Mouse (Mus musculus): ENCODE results near the gene Lin7b. TPM values are rescaled to one million over a fixed set of nuclear protein-coding genes. Genes with fewer than 3 reads are reported as not detected.
A peak's percentile ranks its signal among the peaks of the same experiment; 100 is the strongest.
"Not testable (repeated sequence)": the region's sequence is repeated elsewhere in the genome, so short reads cannot be mapped to it uniquely, and the experiment has no call there.

Gene Lin7b
- polyA plus RNA-seq, 1 experiment from 2014 or later = 1.9 TPM

DNA sequence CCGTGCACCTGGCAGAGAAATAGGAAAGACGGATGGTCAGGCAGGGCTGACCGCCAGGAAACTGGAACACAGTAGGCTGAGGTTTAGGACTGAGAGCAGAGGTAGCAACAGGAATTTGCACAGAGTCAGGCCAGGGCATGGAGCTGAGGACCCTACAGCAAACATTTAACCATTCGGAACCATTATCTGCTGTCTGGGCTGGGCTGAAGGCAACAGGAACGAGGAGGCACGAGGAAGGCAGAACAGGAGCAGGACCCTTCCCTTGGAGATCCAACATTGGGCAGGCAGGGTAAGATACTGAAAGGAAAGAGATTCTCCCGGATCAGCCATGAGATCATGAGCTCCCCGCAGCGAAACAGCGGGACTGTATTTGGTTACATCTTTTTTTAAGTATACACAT is 37.5 kb upstream of the Lin7b start:
- H3K36me3 ChIP-seq = no peaks in the 10 kb centered on the region
- H3K9ac ChIP-seq = no peak overlapping the region
- H3K27ac ChIP-seq = no peak overlapping the region
- no peak overlapping the region for H3K4me3 ChIP-seq
- peaks cover 77% of the 10 kb centered on the region for H3K27me3 ChIP-seq
- 0 out of 2 replicates have a peak, but pooled peaks cover 4% of the 10 kb centered on the region for H3K4me1 ChIP-seq
- ATAC-seq (ENCODE audit: insufficient number of reproducible peaks, insufficient read depth, low FRiP score, low TSS enrichment) = no peak
- H3K4me2 ChIP-seq (replicated peaks) = no peak overlapping the region
- 82% methylated on average over 10 of the region's 10 CpGs for WGBS
- no peaks in the 10 kb centered on the region for H3K9me3 ChIP-seq

DNA sequence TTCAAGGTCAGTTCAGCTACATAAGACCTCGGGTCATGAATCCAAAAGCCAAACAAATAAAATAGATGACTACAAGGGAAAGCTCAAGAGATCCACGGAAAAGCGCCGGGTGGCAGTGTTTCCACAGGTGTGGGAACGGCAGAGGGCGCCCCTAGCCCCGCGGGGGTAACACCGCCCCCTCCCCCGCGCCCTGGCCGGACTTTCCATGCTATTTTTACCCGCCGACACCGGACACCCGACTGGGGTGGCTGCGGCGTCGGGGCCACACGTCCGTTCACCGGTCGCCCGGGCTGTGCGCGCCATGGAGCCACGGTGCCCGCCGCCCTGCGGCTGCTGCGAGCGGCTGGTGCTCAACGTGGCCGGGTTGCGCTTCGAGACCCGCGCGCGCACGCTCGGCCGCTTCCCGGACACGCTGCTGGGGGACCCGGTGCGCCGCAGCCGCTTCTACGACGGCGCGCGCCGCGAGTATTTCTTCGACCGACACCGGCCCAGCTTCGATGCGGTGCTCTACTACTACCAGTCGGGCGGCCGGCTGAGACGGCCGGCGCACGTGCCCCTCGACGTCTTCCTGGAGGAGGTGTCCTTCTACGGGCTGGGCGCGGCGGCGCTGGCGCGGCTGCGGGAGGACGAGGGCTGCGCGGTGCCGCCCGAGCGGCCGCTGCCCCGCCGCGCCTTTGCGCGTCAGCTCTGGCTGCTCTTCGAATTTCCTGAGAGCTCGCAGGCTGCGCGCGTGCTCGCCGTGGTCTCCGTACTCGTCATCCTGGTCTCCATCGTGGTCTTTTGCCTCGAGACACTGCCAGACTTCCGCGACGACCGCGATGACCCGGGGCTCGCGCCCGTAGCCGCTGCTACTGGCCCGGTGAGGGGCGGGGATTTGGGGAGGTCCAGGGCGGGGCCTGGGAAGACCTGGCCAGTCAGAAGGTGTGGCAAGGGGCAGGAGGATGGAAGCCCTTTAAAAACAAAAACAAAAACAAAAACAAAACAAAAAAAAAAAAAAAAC is 36.1 kb upstream of the Lin7b start:
- no peak overlapping the region for H3K27ac ChIP-seq
- H3K4me2 ChIP-seq (replicated peaks) = peak overlapping the region; percentile 63
- H3K36me3 ChIP-seq = no peaks in the 10 kb centered on the region
- 0 out of 2 replicates have a peak, but pooled peaks cover 4% of the 10 kb centered on the region for H3K4me1 ChIP-seq
- WGBS = 2% methylated on average over 113 of the region's 114 CpGs
- H3K27me3 ChIP-seq = peaks cover 66% of the 10 kb centered on the region
- H3K9ac ChIP-seq = peak overlapping the region; percentile 33
- H3K9me3 ChIP-seq = no peaks in the 10 kb centered on the region
- peak overlapping the region; percentile 40 for H3K4me3 ChIP-seq
- ATAC-seq (ENCODE audit: insufficient number of reproducible peaks, insufficient read depth, low FRiP score, low TSS enrichment) = no peak

DNA sequence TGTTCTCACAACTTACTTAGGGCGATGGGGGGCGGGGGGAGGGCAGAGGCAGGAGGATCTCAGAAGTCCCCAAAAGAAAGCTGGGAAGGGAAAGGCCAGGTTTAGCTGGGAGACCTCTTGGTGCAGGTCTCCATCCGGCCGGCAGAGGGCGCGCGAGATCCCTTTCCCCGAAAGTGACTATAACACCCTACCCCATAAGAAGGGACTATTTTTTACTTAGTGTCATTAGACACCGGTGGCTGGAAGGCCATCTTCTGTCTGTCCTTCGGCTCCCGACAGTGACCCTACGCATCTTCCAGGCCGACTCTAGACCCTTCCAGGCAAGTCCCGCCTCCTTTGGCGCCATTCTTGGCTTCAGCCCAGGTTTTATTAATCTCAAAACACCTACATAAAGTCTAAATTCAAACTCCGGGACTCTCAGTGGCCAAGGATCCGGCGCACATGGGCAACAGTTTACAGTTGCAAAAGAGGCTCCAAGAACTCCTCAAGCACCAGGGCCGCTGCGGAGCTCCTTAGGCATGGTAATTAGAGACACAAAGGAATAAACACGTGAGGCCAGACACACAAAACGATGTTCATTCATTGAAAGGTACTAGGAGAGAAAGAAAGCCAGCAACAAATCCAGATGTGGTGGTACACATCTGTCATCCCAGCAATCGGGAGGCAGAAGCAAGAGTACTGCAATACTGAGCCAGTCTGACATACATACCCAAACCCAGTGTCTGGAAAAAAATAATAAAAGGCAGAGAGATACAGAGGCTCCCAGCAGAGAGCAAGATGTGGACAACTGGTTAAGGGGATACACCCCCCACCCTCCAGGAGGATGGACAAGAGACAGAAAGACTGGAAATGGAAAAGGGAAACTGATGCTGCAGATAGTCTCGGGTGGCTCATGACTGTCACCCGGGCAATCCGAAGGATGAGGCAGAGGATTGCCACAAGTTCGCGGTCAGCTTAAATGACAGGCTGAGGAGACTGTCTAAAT is 35.0 kb upstream of the Lin7b start, which contains the start of gene Kcna7:
TSS of gene Kcna7 (plus strand) at position 563 of the 985 bp plus-strand sequence.
- no peaks in the 10 kb centered on the region for H3K36me3 ChIP-seq
- H3K4me2 ChIP-seq (replicated peaks) = peak within 1 kb of the TSS; percentile 63
- peaks cover 56% of the 10 kb centered on the region for H3K27me3 ChIP-seq
- 0 out of 2 replicates have a peak, but pooled peaks cover 4% of the 10 kb centered on the region for H3K4me1 ChIP-seq
- H3K27ac ChIP-seq = no peak within 1 kb of the TSS
- peak within 1 kb of the TSS; percentile 40 for H3K4me3 ChIP-seq
- peak within 1 kb of the TSS; percentile 33 for H3K9ac ChIP-seq
- 12% methylated on average over 28 of the region's 28 CpGs for WGBS
- ATAC-seq (ENCODE audit: insufficient number of reproducible peaks, insufficient read depth, low FRiP score, low TSS enrichment) = no peak
- H3K9me3 ChIP-seq = no peaks in the 10 kb centered on the region

DNA sequence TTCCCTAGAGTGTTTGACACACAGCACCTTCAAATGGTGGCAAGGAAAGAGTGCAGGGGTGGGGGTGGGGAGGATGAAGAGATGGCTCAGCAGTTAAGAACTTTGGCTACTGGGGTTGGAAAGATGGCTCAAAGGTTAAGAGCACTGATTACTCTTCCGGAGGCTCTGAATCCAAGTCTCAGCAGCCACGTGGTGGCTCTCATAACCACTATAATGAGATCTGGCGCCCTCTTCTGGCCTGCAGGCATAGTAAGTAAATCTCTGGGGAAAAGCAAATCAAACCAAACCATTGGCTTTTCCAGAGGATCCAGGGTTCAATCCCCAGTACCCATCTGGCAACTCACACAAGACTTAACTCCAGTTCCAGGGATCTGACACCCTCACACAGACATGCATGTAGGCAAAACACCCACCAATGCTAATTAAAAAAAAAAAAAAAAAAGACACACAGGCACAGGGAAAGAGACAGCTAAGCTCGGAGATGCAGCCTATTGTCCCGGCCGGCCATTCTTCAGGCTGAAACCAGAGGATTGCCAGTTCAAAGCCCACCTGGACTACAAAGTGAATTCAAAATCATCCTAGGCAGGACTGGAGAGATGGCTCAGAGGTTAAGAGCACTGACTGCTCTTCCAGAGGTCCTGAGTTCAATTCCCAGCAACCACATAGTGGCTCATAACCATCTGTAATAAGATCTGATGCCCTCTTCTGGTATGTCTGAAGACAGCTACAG is 33.3 kb upstream of the Lin7b start:
- Histone ChIP-seq H3K9ac (no peak overlapping the region), H3K4me3 (no peak overlapping the region), H3K4me2 (replicated peaks) (no peak overlapping the region), H3K4me1 (0 out of 2 replicates have a peak, but pooled peaks cover 4% of the 10 kb centered on the region), H3K27ac (no peak overlapping the region), H3K9me3 (no peaks in the 10 kb centered on the region), H3K36me3 (no peaks in the 10 kb centered on the region), H3K27me3 (peaks cover 39% of the 10 kb centered on the region)
- no peak for ATAC-seq (ENCODE audit: insufficient number of reproducible peaks, insufficient read depth, low FRiP score, low TSS enrichment)
- 44% methylated on average over 6 of the region's 6 CpGs for WGBS

DNA sequence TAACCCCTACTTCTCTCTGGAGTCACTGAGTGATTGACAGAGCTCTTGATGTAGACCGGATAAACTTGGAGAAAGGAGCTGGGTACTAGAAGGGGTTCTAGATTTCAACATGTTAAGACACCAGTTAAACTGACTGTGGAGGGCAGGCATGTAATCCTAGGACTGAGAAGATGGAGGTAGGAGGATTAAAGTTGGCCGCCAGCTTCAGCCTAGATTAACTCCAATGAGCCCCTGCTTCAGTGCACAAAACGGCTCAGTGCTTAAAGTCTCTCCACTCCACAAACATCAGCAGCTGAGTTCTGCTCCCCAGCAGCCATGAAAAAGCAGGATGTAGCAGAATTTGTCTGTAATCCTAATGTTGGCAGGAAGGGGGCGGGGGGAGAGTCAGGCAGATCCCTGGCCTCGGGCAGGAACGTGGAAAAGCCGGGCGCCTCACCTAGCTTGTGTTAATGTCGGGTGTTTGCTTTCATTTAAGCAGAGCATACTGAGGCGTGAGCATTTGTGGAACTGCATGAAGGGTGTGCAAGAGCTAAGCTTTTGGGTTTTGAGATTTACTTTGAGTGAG is 31.2 kb upstream of the Lin7b start:
- Histone ChIP-seq H3K9me3 (no peaks in the 10 kb centered on the region), H3K4me1 (0 out of 2 replicates have a peak, but pooled peaks cover 4% of the 10 kb centered on the region), H3K4me3 (no peak overlapping the region), H3K4me2 (replicated peaks) (no peak overlapping the region), H3K27ac (0 out of 2 replicates have a peak overlapping the region, but pooled peaks have one; percentile 41), H3K36me3 (no peaks in the 10 kb centered on the region), H3K9ac (no peak overlapping the region), H3K27me3 (peaks cover 18% of the 10 kb centered on the region)
- WGBS = 71% methylated on average over 10 of the region's 10 CpGs
- no peak for ATAC-seq (ENCODE audit: insufficient number of reproducible peaks, insufficient read depth, low FRiP score, low TSS enrichment)

DNA sequence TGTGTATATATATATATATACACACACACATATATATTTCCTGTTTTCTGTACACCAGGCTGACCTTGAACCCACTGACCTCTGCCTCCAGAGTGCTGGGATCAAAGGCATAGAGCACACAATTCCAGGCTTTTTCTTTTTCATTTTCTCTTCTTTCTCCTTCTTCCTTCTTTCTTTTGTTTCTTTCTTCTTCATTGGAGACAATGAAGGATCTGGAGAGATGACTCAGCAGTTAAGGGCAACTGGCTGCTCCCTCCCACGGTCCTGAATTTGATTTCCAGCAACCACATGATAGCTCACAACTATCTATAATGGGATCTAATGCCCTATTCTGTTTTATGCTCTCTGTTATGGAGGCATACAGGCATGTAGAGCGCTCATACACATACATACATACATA is 26.4 kb upstream of the Lin7b start:
- no peak for ATAC-seq (ENCODE audit: insufficient number of reproducible peaks, insufficient read depth, low FRiP score, low TSS enrichment)
- Histone ChIP-seq H3K9ac (no peak overlapping the region), H3K9me3 (no peaks in the 10 kb centered on the region), H3K4me2 (replicated peaks) (no peak overlapping the region), H3K4me3 (no peak overlapping the region), H3K27me3 (no peaks in the 10 kb centered on the region), H3K27ac (no peak overlapping the region), H3K4me1 (peaks cover 17% of the 10 kb centered on the region), H3K36me3 (peaks cover 8% of the 10 kb centered on the region)
- WGBS = 80% methylated on average over 2 of the region's 2 CpGs

DNA sequence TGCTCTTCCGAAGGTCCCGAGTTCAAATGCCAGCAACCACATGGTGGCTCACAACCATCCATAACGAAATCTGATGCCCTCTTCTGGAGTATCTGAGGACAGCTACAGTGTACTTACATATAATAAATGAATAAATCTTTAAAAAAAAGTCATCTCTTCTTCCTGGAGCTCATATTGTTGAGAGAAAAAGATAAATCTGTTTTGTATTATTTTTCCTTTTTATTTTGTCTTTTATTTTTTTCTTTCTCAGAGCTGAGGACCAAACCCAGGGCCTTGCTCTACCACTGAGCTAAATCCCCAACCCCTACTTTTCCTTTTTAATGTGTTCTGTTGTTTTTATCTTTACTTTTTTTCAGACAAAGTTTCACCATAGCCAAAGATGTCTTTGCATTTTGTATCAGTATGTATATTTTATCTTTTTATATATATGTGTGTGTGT is 26.0 kb upstream of the Lin7b start:
- H3K4me1 ChIP-seq = peaks cover 17% of the 10 kb centered on the region
- H3K9ac ChIP-seq; ATAC-seq (ENCODE audit: insufficient number of reproducible peaks, insufficient read depth, low FRiP score, low TSS enrichment): not testable (repeated sequence)

DNA sequence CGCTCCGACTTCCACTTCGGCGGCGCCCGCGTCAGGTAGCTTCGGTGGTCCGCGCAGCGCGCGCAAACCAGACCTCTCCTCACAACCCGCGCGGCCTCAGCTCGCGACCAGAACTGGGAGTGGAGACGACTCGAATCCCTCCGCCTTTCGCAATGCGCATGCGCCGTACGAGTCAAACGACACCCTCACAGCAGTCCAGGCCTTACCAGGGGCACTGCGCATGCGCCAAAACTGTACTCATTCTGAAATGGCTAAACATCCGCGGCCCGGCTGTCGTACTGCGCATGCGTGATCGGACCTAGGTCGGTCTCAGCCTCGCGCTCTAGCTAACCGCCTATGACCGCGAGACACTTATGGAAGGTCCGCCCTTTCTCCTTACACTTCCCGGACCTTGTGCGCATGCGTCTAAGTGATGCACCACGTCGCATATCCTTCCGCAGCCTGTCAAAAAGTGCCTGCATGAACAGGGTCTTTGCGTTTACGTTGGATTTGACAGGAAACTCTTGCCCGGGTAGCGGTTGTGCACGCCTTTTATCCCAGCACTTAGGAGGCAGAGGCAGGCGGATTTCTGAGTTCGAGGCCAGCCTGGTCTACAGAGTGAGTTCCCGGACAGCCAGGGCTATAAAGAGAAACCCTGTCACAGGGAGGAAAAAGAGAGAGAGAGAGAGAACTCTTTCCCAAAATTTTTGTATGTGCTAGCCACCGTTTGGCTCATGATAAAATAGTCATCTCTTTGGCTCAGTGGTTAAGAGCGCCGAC is 25.4 kb upstream of the Lin7b start, which contains the start of gene Snrnp70:
TSS of gene Snrnp70 (minus strand) at position 165 of the 759 bp plus-strand sequence.
- Histone ChIP-seq H3K27me3 (no peaks in the 10 kb centered on the region), H3K36me3 (peaks cover 16% of the 10 kb centered on the region), H3K4me1 (peaks cover 17% of the 10 kb centered on the region), H3K9me3 (no peaks in the 10 kb centered on the region), H3K9ac (peak within 1 kb of the TSS; percentile 93), H3K4me2 (replicated peaks) (peak within 1 kb of the TSS; percentile 99), H3K4me3 (peak within 1 kb of the TSS; percentile 82), H3K27ac (peak within 1 kb of the TSS; percentile 99)
- under 1% methylated on average over 60 of the region's 60 CpGs for WGBS
- ATAC-seq (ENCODE audit: insufficient number of reproducible peaks, insufficient read depth, low FRiP score, low TSS enrichment) = peak; percentile 95

More for the DNA sequence above, 26.0 kb upstream of the Lin7b start:
- not testable (repeated sequence) for H3K27me3 ChIP-seq, H3K9me3 ChIP-seq
- H3K27ac ChIP-seq = peak overlapping the region; percentile 99; the same call in 1 of the 2 replicates
- peak overlapping the region; percentile 82 for H3K4me3 ChIP-seq
- peak overlapping the region; percentile 99 for H3K4me2 ChIP-seq (replicated peaks)
- 9% methylated on average over 3 of the region's 3 CpGs for WGBS
- peaks cover 12% of the 10 kb centered on the region for H3K36me3 ChIP-seq

DNA sequence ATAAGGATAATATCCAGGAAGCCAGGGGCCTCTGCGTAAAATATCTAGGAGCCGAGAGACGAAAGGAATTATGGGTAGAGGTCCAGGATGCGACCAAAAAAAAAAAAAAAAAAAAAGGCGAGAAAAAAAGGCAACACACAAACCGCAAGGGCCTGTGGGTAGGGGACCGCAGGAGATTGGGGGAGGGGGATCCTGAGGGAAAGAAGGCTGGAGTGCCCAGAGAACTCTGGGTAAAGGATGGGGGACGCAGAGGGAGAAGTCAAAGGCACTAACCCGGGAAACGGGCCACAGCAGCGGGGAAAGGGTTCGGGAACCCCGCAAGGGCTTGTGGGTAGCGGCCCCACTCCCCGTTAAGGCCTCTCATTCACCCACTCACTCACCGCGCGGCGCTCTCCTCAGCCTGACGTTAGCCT is 24.8 kb upstream of the Lin7b start:
- peaks cover 22% of the 10 kb centered on the region for H3K36me3 ChIP-seq
- H3K4me3 ChIP-seq = peak overlapping the region; percentile 82
- peak; percentile 72 for ATAC-seq (ENCODE audit: insufficient number of reproducible peaks, insufficient read depth, low FRiP score, low TSS enrichment)
- H3K9ac ChIP-seq = peak overlapping the region; percentile 93
- no peaks in the 10 kb centered on the region for H3K27me3 ChIP-seq
- no peaks in the 10 kb centered on the region for H3K9me3 ChIP-seq
- peak overlapping the region; percentile 99 for H3K4me2 ChIP-seq (replicated peaks)
- WGBS = under 1% methylated on average over 20 of the region's 20 CpGs
- H3K4me1 ChIP-seq = peaks cover 17% of the 10 kb centered on the region
- peak overlapping the region; percentile 99 for H3K27ac ChIP-seq

DNA sequence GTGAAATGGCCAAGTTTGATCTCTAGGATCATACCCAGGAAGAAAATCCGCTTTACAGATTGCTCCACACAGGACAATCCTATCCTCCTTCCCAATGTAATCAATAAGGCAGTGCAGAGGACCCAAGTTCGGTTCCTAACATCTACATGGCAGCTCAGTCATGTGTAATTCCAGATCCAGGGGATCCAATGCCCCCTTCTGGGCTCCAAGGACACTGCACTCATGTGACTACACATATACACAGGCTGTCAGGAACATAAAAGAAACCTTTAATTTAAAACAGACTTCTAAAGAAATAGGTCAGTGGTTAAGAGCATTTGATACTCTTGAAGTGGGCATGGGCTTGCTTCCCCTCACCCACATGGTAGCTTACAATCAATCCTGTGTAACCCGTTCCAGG is 15.7 kb upstream of the Lin7b start:
- Histone ChIP-seq H3K9ac (no peak overlapping the region), H3K4me3 (no peak overlapping the region)

More for the DNA sequence above, 15.7 kb upstream of the Lin7b start:
- H3K9me3 ChIP-seq = no peaks in the 10 kb centered on the region
- WGBS = 75% methylated on average over 3 of the region's 3 CpGs
- H3K36me3 ChIP-seq = peaks cover 93% of the 10 kb centered on the region
- no peaks in the 10 kb centered on the region for H3K27me3 ChIP-seq
- no peak overlapping the region for H3K27ac ChIP-seq
- H3K4me1 ChIP-seq = no peaks in the 10 kb centered on the region
- no peak overlapping the region for H3K4me2 ChIP-seq (replicated peaks)
- ATAC-seq (ENCODE audit: insufficient number of reproducible peaks, insufficient read depth, low FRiP score, low TSS enrichment) = no peak
